Mouse (Mus musculus): Measurements from ENCODE around the gene Aga.
"Not testable (repeated sequence)": the region's sequence is repeated elsewhere in the genome, so short reads cannot be mapped to it uniquely, and the experiment has no call there.

Aga gene

DNA sequence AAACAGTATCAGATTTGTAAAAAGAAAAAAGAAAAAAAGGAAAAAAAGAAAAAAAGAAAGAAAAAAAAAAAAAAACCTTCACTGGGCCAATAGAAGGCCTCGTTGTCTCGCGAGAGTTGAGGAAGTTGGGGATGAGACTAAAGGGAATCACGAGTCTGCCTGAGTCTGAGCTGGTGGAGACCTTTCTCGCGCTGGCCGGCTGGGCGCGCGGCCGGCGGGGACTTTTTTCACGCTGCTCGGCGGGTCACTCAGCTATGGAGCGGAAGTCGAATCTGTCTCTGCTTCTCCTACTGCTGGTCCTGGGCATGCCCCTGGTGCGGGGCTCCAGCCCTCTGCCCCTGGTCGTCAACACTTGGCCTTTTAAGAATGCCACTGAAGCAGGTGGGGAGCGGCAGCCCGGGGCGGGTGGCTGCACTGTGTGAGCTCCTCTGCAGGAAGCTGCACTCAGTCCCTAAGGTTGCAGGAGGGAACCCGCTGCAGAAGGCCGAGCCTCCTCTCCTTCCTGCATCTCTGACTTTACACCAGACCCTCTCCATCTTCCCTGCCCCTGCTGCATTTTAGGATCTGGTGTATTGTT, at the start of gene Aga:
Gene Aga, plus strand, starts transcription at position 177 of the 577 bp plus-strand sequence.
- peak; percentile 88 for DNase-seq

DNA sequence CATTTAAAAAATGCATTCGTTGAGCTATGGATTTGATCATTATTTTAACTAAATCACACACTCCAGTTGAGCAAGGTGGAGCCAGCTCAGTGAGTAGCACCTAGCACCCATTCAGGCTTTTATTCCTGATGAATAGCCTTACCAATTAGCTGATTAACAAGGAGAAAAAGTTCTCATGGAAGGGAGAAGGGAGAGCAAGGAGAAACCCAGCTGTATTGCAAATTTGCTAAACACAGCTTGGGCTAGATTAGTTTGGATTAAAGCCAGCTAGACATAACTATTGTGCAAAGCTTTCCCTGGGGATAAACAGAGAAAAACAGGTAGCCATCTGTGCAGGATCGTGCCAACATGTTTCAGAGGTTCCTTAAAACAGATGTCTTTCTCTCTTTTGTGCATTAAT, 22.5 kb upstream of the Aga start:
- no peak for DNase-seq

DNA sequence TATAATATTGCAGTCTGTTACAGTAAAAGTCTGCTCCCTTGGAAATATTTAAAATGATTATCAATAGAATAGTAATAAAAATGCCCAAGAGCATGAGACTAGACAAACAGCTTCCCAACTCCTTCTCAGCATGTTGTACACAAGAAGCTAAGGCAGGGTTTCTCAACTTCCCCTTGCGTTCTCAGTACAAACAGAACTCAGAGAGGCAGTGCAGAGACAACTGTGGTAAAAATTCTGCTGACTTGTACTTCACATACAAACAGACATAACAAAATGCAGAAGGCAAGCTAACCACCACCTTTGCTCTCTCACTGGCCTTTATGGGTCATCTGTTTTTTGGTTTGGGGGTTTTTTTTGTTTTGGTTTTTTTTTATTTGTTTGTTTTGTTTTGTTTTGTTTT, 15.3 kb upstream of the Aga start:
- no peak for DNase-seq

DNA sequence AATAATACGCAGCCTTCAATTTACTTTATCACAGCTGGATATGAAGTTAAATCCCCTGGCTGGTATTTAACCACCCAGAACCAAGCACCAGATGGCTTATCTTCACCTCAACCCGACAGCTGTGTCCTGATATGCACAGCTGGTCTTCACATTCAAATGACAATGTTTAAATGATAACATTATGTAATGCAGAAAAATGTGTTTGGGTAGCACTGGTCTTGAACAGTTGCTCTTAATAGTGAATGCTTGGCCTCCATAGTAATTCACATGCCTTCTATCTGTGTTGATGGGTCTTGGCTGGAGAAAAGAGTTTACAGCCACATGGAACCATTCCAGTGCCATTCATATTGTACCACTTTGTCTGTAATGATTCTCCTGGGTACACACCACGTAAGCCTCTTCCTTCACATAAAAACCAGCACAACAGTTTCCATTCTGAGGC, 14.6 kb upstream of the Aga start:
- DNase-seq: no peak

DNA sequence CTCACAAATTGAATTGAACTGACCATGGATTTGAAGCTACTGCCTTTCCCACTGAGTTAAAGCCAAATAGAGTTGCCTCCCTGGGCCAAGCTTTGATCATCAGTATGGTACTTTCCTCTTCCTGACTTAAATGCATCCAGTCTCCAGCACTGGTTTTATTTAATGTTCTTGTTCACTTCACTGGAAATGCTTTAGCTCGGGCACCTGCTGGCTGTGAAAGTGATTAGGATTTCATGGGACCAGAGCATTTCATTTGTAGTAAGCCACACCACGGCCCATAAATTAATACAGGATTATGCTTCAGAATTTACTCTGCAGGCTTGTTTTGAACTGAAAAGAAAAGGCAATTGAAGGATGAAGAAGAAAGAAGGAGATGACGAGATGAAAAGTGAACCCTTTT, 26.5 kb downstream of the Aga start:
- DNase-seq: not testable (repeated sequence)

DNA sequence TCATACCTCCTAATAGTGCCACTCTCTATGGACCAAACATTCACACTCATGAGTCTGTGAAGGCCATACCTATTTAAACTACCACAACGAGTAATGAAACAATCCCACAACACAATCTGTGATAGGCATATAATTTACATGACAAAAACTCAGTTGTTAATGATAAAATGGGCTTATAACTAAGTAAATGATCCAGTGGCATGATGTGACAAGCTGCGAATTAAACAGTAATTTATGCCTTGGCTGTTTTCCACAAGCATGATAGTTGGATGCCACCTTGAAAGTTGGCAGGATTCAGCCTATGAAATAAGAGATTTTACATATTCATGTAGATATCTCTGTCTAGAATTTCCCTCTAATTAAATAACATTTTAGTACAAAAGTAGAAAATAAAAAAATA, 28.1 kb downstream of the Aga start:
- DNase-seq: no peak

DNA sequence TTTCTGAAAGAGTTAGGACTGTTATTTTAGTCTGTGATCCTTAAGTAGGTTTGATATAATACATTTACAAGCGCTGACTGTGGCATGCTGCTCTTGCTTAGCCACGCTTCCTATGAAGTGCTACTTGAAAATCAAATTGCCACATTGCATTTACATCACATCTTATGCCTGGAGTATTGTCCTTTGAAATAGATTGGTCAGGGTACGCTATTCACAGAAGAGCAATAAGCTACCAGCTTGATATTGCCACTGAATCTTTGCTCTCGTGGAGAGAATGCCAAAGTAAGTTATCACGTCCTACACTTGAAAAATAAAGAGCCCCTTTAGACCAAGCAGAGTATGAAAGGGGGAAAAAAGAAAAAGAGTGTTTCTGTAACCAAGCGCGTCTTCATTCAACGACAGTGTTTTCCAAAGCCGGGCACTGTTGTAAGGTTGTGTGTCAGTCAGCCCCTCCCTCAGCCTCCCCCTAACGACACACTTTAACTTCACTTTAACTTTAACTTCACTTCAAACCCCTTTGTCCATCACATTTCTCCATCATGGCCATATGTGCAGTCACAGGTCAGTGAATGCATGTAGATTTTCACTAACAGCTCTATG, 51.0 kb downstream of the Aga start:
- DNase-seq: no peak

DNA sequence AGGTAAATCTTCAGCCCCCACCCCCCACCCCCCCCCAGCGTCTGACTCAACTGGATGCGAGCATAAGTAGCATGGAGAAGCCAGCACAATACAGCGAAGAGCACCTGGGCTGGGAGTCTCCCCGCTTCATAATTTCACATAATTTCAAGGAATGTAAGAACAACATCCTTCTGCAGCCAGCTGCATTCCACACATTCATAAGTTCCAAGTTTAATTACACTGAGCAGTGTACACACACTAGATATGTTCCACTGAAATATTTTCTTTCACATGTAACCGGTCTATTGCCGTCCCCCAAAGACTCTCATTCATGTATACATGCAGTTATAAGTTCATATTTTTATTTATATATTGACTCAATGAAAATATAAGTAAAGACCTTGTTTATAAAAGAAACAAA, 54.7 kb downstream of the Aga start:
- DNase-seq: no peak
